Mouse (Mus musculus) intestine, embryonic 16.5 days (tissue): ENCODE measurements around the gene Ube4b. TPM values are rescaled to one million over a fixed set of nuclear protein-coding genes. Genes with fewer than 3 reads are reported as not detected.

Experiments used
- polyA plus RNA-seq: library from polyadenylated mRNA; unstranded; fragments of >200 nt; fragmentation: Nextera tagmentation; extraction: Ambion mirVana; gene quantifications from 2 replicates; pipeline ENCODE4 v1.2.1, GENCODE M21; 2015

Ube4b gene
- polyA plus RNA-seq, 1 experiment from 2014 or later = 31.1 TPM

Other genes starting within 250 kb of the Ube4b start
- gene Kif1b, start 119.1 kb downstream of the Ube4b start, polyA plus RNA-seq = 18.2 and 19.2 TPM in 2 replicates
- 1.9 and 2.2 TPM in 2 replicates for gene Rbp7, start 28.2 kb upstream of the Ube4b start, polyA plus RNA-seq
- 0.38 and 0.55 TPM in 2 replicates for gene Tmem274, start 50.6 kb upstream of the Ube4b start, polyA plus RNA-seq
- gene Nmnat1, start 58.5 kb upstream of the Ube4b start, polyA plus RNA-seq = 14.7 and 15.2 TPM in 2 replicates
- 38.2 and 41.4 TPM in 2 replicates for gene Lzic, start 58.5 kb upstream of the Ube4b start, polyA plus RNA-seq
- gene Ctnnbip1, start 91.5 kb upstream of the Ube4b start, polyA plus RNA-seq = 41.2 and 46.5 TPM in 2 replicates
- gene Clstn1, start 159.7 kb upstream of the Ube4b start, polyA plus RNA-seq = 10.8 and 12.5 TPM in 2 replicates